Mouse (Mus musculus) small intestine, adult 2 months (tissue): ENCODE data around the gene Exoc5.

Experiments
- CTCF ChIP-seq: fragments of 200-500 bp; IDR thresholded peaks from 2 replicates; pipeline ENCODE4 v1.5.1; 2012; ENCODE audit warnings: low read depth, mild to moderate bottlenecking, control low read depth, inconsistent platforms, low read length, moderate library complexity, mixed read lengths; ENCODE audit not compliant: insufficient replicate concordance, insufficient read length; ENCODE audit errors: extremely low read depth
- POLR2A ChIP-seq: fragments of 200-500 bp; IDR thresholded peaks from 2 replicates; pipeline ENCODE4 v1.6.1; 2012; ENCODE audit warnings: low read depth, mild to moderate bottlenecking, control low read depth, inconsistent platforms, low read length, moderate library complexity

GRCm38 (mm10) chr14:49019765-49020164 lies 46.7 kb downstream of the Exoc5 start:
- TF ChIP-seq CTCF (no peak), POLR2A (no peak)
